Mouse (Mus musculus): ENCODE results near the gene Adgrg6.

The Adgrg6 gene

GRCm38 (mm10) chr10:14544941-14545717, at the start of gene Adgrg6:
Adgrg6 (minus strand) TSS chr10:14545659.
- DNase-seq, result peak; percentile 19 to 30

GRCm38 (mm10) chr10:14592215-14592614, 46.8 kb upstream of the Adgrg6 start:
- no peak for DNase-seq

GRCm38 (mm10) chr10:14590816-14591215, 45.4 kb upstream of the Adgrg6 start:
- DNase-seq, result no peak

- DNase-seq, result no peak
These were observed 44.2 kb upstream of the Adgrg6 start for GRCm38 (mm10) chr10:14589667-14590066.

- DNase-seq, result no peak
These were observed 38.0 kb upstream of the Adgrg6 start for GRCm38 (mm10) chr10:14583496-14583895.

GRCm38 (mm10) chr10:14574255-14574654, 28.8 kb upstream of the Adgrg6 start:
- DNase-seq, result no peak

GRCm38 (mm10) chr10:14571143-14571542, 25.7 kb upstream of the Adgrg6 start:
- DNase-seq, result no peak

GRCm38 (mm10) chr10:14570616-14571015, 25.2 kb upstream of the Adgrg6 start:
- DNase-seq, result no peak

- DNase-seq, result peak; percentile 4 to 7
These were observed 672 bp upstream of the Adgrg6 start for GRCm38 (mm10) chr10:14546111-14546551.

GRCm38 (mm10) chr10:14544608-14544940, 885 bp downstream of the Adgrg6 start:
- no peak for DNase-seq

- DNase-seq, result no peak
These were observed 1.9 kb downstream of the Adgrg6 start for GRCm38 (mm10) chr10:14543511-14544067.

- DNase-seq, result no peak
These were observed 8.4 kb downstream of the Adgrg6 start for GRCm38 (mm10) chr10:14537102-14537501.

GRCm38 (mm10) chr10:14531090-14531489, 14.4 kb downstream of the Adgrg6 start:
- no peak for DNase-seq

- no peak for DNase-seq
These were observed 14.8 kb downstream of the Adgrg6 start for GRCm38 (mm10) chr10:14530670-14531069.

GRCm38 (mm10) chr10:14527765-14528164, 17.7 kb downstream of the Adgrg6 start:
- DNase-seq, result no peak

- DNase-seq, result no peak
These were observed 22.7 kb downstream of the Adgrg6 start for GRCm38 (mm10) chr10:14522729-14523128.

- no peak for DNase-seq
These were observed 24.4 kb downstream of the Adgrg6 start for GRCm38 (mm10) chr10:14520912-14521675.

GRCm38 (mm10) chr10:14517909-14518308, 27.6 kb downstream of the Adgrg6 start:
- DNase-seq, result no peak

- no peak for DNase-seq
These were observed 33.4 kb downstream of the Adgrg6 start for GRCm38 (mm10) chr10:14511904-14512663.

GRCm38 (mm10) chr10:14511157-14511556, 34.3 kb downstream of the Adgrg6 start:
- DNase-seq, result no peak

- no peak for DNase-seq
These were observed 49.8 kb downstream of the Adgrg6 start for GRCm38 (mm10) chr10:14495658-14496057.

- no peak for DNase-seq
These were observed 50.3 kb downstream of the Adgrg6 start for GRCm38 (mm10) chr10:14495204-14495603.

- no peak for DNase-seq
These were observed 53.6 kb downstream of the Adgrg6 start for GRCm38 (mm10) chr10:14491838-14492237.

Data from cerebellum, postnatal 14 days (tissue).